Mouse (Mus musculus) liver, postnatal 0 days (tissue): ENCODE measurements around the gene Nrip3.

ENCODE experiments used
- CTCF ChIP-seq: sonication (generic); IDR thresholded peaks from 2 replicates; pipeline ENCODE4 v1.5.1; 2016; ENCODE audit warnings: antibody characterized with exemption, low read depth
- EP300 ChIP-seq: IDR thresholded peaks from 2 replicates; pipeline ENCODE4 v1.6.1; 2016; ENCODE audit warnings: antibody characterized with exemption, low read depth, mild to moderate bottlenecking

- TF ChIP-seq CTCF (no peak), EP300 (peak; percentile 36; the same call in 1 of the 2 replicates)
Observed at GRCm38 (mm10) chr7:109767575-109768350, 14.1 kb downstream of the Nrip3 start.
